Mouse (Mus musculus) lung, adult 2 months (tissue): ENCODE measurements around the gene Sept8. TPM values are rescaled to one million over a fixed set of nuclear protein-coding genes. Genes with fewer than 3 reads are reported as not detected.

Source experiments
- DNase-seq: peaks from one replicate; pipeline ENCODE4 v3.0.0; 2022
- H3K4me1 ChIP-seq: fragments of 200-500 bp; 2 replicates; pipeline ENCODE4 v1.6.1; 2011; ENCODE audit warnings: low read length; ENCODE audit not compliant: control insufficient read depth, insufficient read depth
- H3K4me3 ChIP-seq: fragments of 200-500 bp; replicated peaks from 2 replicates; pipeline ENCODE3; 2011; ENCODE audit warnings: low read depth, mild to moderate bottlenecking, control low read depth, low read length; ENCODE audit errors: extremely low read depth
- CTCF ChIP-seq: fragments of 200-500 bp; IDR thresholded peaks from 2 replicates; pipeline ENCODE4 v1.5.1; 2011; ENCODE audit warnings: mild to moderate bottlenecking, low read length, control low read depth; ENCODE audit not compliant: insufficient read depth
- POLR2A ChIP-seq: fragments of 200-500 bp; IDR thresholded peaks from 2 replicates; pipeline ENCODE4 v1.6.1; 2011; ENCODE audit warnings: low read depth, mild to moderate bottlenecking, control low read depth, low read length, borderline replicate concordance; ENCODE audit errors: extremely low read depth
- WGBS: fragments of 180-500 bp; shearing (Covaris S2); methylation state at CpG from one replicate; pipeline ENCODE4 v1.1.7; 2018; 5-methylcytosine and 5-hydroxymethylcytosine counted together
- polyA plus RNA-seq: library from polyadenylated mRNA; depleted of rRNA; stranded (reverse); fragments of >200 nt; gene quantifications from 2 replicates; pipeline ENCODE4 v1.2.3, GENCODE M21; 2012

The Sept8 gene
- polyA plus RNA-seq, 1 experiment: 49.5 TPM

DNA sequence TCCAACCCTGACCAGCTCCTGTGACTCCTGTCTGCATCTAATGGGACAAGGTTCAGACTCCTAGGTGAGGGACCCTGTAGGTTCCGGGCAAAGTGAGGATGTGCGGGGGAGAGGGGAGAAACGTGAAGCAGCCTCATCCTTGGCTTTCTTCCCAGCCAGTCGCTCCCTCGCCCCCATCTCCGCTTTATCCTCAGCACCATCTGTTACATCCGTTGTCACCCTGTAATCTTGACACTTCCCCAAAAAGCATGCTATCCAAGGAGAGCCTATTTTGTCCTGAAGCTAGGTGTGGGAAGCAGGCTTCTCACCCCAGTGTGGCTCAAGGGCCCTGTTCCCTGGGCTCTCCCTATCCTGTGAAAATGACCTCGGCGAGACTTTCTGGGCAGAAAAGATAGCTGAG, 3.9 kb downstream of the Sept8 start:
- WGBS: 57% methylated on average over 9 of the region's 9 CpGs
- H3K4me1 ChIP-seq: peaks cover 14% of the 10 kb centered on the region

DNA sequence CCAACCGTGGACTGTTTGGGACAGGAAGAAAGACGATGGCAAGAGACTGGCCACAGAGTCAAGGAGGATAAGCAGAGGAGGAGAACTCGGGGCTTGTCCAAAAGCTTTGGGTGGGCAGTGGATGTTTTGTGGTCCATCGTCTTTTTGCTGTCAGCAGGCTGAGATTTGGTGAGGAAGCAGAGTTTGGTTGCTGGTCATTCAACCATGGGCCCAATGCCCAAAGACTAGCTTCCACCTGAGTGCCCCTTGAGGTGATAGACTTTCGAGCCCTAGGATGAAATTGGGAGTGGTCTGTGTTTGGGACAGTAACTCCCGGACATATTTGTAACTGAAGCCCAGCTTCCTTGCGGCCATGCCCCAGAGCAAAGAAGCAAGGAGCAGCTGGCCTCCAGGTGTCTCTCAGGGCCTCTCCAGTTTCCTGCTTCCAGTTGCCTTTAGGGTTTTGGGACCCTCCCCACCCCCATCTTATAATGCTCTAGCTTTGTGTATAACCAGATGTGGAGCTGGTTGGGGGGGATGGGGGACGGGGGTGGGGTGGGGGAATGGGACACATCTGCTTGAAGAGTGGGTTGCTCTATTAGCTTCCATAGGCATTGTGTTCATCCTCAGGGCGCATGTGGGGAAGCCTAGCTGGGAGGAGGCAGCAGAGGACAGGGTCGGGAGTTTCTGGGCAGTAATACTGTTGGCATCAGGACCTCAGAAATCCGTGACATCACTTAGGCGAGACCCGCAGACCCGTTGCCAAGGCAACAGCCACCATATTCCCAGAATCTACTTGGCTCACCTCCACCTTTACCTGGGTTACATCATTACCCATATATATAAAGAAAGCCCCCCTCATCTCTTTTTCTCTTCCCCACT, 4.7 kb downstream of the Sept8 start:
- 83% methylated on average over 14 of the region's 14 CpGs for WGBS
- H3K4me1 ChIP-seq: peaks cover 14% of the 10 kb centered on the region
- no peak overlapping the region for H3K4me3 ChIP-seq
- TF ChIP-seq CTCF (no peak), POLR2A (no peak)
- no peak for DNase-seq

More for the DNA sequence above, 3.9 kb downstream of the Sept8 start:
- no peak for DNase-seq
- no peak for TF ChIP-seq CTCF
- no peak for TF ChIP-seq POLR2A
- H3K4me3 ChIP-seq: no peak overlapping the region

DNA sequence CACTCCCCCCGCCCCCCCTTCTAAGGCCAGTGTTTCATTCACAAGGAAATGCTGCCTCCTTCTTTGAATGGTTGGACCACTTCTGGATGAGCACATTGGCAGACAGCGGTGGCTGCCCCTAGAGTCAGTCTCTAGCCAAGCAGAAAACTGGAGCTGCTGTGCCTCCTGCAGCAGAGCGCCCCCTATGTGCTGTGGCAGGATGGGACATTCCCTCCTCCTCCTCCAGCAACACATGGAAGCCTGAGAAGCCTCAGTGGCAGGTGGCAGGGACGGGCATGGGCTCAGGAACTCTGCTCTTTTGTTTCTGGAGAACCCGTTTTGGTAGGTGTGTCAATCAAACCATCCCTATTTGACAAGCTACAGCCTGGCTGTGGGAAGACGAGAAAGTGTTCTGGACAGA, 5.8 kb downstream of the Sept8 start:
- 59% methylated on average over 6 of the region's 6 CpGs for WGBS
- Histone ChIP-seq H3K4me1 (peaks cover 14% of the 10 kb centered on the region), H3K4me3 (no peak overlapping the region)
- TF ChIP-seq CTCF: peak; percentile 64
- TF ChIP-seq POLR2A: no peak
- DNase-seq: no peak

DNA sequence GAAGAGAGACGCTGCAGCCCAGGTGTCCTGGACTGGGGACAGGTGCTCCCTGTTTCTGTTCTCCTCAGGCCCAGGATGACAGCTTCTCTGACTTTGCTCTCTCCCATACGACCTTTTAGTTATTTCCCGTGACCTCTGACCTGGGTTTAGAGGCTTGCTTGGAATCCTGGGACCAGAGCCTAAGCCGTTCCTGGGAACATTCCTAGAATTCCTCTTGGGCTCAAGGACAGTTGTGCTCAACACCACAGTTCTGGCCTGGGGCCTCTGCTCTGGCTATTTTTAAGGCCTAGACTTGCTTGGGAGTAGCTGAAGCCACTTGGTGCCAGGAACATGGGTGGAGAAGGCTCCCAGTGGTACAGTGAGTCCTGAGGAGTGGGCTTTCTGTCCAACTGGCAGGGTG, 6.4 kb downstream of the Sept8 start:
- no peak for DNase-seq
- no peak for TF ChIP-seq POLR2A
- no peak for TF ChIP-seq CTCF
- no peak overlapping the region for H3K4me3 ChIP-seq
- H3K4me1 ChIP-seq: peaks cover 12% of the 10 kb centered on the region
- WGBS: 63% methylated on average over 4 of the region's 4 CpGs

DNA sequence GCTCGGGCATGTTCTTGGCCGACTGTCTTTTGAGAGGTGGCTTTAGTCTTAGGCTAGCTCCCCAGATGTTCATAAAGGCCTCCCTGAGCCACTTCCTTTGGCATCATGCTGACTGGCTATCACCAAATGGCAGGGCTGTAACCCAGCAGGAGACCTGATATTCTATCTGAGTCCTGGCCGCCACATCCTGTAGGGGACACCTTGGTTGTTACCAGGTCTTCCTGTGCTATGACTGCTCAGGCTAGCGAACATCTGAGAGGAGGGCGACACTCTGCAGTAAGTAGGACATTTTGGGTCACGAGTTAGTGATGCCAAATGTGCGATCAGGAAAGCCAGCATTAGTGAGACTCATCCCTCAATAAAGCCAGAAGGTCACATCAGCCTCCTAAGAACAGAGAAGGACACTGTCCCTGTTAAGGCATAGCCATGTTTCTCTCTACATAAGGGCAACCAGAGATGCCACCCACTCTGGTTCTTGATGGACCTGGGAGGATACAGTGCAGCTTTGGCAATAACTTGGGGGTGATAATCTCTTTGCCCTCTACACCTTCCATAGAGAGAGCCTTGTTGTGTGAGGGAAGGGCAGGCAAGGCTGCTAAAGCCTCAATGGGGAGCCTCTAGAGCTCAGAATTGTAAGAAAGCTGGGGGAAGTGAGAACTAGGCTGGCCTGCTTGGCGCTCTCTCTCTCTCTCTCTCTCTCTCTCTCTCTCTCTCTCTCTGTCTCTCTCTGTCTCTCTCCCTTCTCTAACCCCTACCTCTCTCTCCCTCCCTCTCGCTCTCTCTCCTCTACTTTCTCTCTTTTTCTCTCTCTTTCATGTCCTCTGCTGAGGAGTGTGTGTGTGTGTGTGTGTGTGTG, 9.6 kb downstream of the Sept8 start:
- TF ChIP-seq POLR2A (no peak), CTCF (no peak)
- no peak overlapping the region for H3K4me3 ChIP-seq
- no peak for DNase-seq
- WGBS: 67% methylated on average over 9 of the region's 9 CpGs
- H3K4me1 ChIP-seq: peaks cover 8% of the 10 kb centered on the region

DNA sequence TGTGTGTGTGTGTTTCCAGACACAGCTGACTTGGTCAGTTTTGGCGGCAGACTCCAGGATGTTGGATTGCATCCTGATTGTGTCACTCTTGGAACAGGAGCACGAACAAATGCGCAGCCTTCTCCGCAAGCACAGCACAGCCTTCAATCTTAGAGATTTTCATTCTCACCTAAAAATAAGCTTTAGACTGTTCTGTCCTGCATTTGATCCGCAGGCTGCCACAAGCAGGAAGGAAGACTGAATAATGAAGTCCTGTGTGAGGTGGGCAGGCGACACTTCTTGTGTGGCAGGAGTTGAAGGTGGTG, 10.1 kb downstream of the Sept8 start:
- 21% methylated on average over 6 of the region's 6 CpGs for WGBS
- peak; percentile 34 for DNase-seq
- no peak for TF ChIP-seq CTCF
- no peak for TF ChIP-seq POLR2A
- Histone ChIP-seq H3K4me1 (peaks cover 8% of the 10 kb centered on the region), H3K4me3 (no peak overlapping the region)

DNA sequence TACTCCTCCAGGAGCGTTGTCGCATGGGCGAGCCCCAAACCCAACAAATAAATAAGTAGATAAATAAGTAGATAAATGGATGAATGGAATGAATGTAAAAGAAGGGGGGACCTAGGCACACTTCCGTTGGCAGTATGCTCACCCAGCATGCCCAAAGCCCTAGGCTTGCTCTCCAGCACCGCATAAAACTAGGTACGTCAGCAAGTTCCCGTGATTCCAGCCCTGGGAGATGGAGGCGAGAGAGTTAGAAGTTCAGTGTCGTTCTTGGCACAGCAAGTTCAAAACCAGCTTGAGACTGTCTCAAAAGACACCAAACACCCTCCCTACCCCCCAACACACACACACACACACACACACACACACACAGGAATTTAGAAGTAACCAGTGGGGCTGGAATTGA, 10.9 kb downstream of the Sept8 start:
- no peak overlapping the region for H3K4me3 ChIP-seq
- TF ChIP-seq CTCF: no peak
- no peak for TF ChIP-seq POLR2A
- WGBS: 86% methylated on average over 9 of the region's 9 CpGs
- peaks cover 6% of the 10 kb centered on the region for H3K4me1 ChIP-seq
- no peak for DNase-seq

DNA sequence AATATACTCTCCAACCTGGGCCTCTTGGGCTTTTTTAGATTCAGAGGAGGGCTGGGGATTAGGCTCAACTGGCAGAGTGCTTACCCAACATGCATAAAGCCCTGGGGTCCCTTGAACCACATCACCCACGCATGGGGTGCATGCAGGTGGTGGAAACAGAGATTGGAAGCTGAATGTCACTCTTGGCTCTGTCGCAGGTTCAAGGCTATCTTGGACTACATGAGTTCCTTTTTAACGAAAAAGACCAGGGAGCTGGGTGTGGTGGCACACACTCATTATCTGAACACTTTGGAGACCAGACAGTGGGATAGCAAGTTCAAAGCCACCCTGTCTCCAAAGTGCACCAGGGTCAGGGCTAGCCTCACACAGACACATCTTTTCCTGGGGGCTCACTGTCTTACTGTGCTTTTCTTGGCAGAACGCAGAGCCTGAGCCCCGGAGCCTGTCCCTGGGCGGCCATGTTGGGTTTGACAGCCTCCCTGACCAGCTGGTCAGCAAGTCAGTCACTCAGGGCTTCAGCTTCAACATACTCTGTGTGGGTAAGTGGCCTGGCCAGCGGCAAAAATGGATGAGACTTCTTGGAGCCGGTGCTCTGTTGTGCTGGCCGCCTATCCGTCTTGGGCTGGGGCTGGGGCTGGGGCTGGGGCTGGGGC, 12.6 kb downstream of the Sept8 start:
- Histone ChIP-seq H3K4me3 (no peak overlapping the region), H3K4me1 (peaks cover 4% of the 10 kb centered on the region)
- TF ChIP-seq POLR2A (no peak), CTCF (no peak)
- DNase-seq: no peak
- 90% methylated on average over 10 of the region's 10 CpGs for WGBS

DNA sequence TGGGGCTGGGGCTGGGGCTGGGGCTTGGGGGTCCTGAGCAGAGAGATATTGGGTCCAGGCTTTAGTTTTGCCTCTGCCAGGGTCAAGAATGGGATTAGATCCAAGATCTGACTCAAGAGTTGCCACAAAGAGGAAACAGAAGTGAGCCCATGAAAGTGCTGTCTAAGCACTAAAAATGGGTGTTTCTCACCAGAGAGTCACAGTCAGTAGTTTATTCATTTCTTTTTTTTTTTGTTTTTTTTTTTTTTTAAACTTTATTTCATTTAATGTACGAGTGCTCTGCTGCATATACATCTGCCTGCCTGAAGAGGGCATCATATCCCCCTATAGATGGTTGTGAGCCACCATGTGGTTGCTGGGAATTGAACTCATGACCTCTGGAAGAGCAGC, 13.2 kb downstream of the Sept8 start:
- 94% methylated on average over 1 of the region's 1 CpGs for WGBS
- Histone ChIP-seq H3K4me3 (no peak overlapping the region), H3K4me1 (peaks cover 4% of the 10 kb centered on the region)
- DNase-seq: no peak
- TF ChIP-seq POLR2A (no peak), CTCF (no peak)
